Mouse (Mus musculus) left cerebral cortex, postnatal 14 days (tissue): Measurements from ENCODE around the gene Map3k1. TPM values are rescaled to one million over a fixed set of nuclear protein-coding genes. Genes with fewer than 3 reads are reported as not detected.

Experiments
- DNase-seq, 2 experiments: peaks; one replicate each; pipeline ENCODE4 v3.0.0; 2021 to 2022; ENCODE audit warnings: low spot score in 2 of 2, mixed read lengths in 1 of 2
- intact Hi-C: fragments of 180-260 bp; cut with DNase I; formaldehyde crosslinking; loops from one replicate; pipeline ENCODE4 v1.15.1; 2025
- total RNA-seq, 2 experiments: library from RNA; stranded (reverse); gene quantifications; 2 replicates each; pipeline ENCODE4 v1.2.3; 2021

Map3k1 gene
- total RNA-seq, 2 experiments from 2014 or later, result 12.6 to 15.9 TPM

- peak; percentile 38 to 57 for DNase-seq
- intact Hi-C loops, result no loop called here
Observed at GRCm38 (mm10) chr13:111797021-111797420, 11.8 kb downstream of the Map3k1 start.

DNA sequence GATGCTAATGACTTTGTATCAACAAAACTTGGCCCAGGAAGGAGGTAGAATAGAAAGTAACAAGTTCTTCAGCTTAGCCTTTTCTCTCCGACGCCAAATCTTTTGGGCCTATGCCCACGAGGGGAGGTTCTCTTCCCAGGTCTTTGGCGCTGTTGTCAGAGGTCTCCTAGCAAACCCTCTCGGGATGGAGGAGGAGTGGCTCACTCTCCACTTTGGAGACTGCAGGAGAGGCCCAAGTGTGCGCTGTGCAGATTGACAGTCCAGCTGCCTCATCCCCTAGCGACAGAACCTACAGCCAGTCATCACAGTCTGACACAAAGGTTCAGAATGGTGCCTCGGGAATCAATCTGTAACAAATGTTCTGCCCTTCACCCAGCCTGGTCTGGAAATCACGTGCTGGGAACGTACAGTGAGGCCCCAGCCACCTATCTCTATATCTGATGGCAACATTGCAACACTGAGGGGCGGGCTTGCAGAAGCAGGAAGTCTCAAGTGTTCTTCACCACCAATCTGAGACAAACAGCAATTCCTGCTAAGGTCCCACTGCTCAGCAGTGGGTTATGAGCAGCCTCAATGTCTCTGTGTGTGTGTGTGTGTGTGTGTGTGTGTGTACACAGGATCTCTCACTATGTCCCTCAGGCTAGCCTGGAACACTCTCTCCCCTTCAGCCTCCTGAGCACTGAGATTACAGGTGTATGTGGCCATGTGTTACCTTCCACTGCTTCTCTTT, 12.4 kb downstream of the Map3k1 start:
- intact Hi-C loops, result no loop called here
- no peak for DNase-seq

DNA sequence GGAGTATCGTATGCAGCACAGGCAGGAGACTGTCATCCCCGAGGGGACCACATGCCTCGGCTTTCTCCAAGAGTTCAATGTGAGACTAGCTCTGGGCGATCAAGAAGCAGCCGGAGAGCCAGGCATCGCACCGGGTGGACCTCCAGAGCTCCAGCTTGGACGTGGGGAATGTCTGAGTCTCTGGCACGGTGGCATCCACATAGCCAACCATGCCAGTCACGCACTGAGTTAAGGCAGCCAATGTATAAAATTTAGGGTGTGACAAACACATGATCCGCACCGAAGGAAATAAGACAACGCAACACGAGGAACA, 15.9 kb downstream of the Map3k1 start:
- DNase-seq, result no peak
- intact Hi-C loops, result no loop called here

DNA sequence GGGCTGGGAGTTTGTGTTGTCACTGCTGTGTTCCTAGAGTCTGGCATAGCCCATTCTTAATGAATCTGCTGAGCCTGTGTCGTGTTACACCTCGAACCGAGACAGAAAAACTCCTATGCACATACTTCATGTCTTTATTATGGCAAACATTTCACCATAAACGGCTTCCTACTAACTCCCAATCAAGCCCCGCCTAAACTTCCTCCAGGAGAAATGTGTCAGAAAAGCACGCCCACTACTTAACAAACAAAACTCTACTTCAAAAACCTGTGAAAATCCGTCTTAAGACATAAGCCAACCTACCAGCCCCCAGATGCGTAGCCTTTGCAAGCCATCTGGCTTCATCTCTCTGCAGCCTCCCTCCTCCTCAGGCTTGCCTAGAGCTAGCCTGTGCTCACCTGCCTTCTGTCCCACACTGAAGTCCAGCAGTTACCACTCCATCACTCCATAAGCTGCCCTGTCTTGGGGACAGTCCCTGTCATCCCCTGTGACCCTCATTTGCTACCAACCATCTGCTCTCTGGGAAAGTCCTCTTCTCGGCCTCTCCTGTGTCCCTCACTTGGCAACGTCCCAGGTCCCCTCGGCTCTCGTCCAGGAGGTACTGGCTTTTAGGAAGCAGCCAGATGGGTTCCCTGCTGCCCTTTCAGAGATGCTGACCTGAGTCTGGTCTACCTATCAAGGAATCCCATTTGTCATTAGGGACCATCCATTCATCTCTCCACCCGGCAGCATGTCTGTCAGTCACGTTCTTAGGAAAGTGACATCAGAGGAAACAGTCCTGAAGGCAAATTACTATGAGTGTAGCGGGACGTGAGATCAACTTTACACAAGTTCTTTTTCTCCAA, 16.4 kb downstream of the Map3k1 start:
- intact Hi-C loops, result no loop called here
- DNase-seq, result no peak

GRCm38 (mm10) chr13:111791596-111791995, 17.2 kb downstream of the Map3k1 start:
- intact Hi-C loops, result no loop called here
- DNase-seq, result no peak

DNA sequence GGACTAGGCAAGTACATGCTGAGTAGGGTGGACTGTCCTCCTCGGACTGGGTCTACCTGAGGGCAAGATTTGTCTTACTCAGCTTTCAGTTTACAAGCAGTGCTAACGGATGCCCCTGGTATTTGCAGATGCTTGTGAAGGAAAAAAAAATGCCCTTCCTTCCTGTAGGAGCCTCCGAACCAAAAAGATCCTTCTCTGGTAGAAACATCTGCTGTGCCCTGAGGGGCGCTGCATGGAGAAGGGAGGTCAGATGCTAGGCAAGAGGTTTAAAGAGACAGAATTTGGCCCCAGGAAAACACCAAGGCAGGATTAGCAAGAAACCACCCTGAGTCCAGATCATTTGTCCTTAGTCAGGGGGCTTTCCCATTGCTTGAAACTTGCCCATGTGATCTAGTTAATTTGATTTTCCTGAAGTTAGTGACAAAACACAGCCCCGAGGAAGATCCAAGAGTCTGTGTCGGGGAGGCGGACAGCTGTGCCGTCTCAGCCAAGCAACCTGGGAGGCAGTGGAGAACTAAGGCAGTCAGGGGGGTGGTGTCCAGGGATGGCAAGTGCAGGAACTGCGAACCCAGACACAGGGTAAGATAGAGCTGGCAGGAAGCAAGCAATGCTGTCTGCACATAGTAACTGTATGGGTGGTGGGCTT, 19.2 kb downstream of the Map3k1 start:
- DNase-seq, result no peak
- intact Hi-C loops, result loop anchor here (2.0 to 5.0 kb wide), 2 partner anchors 469 to 718 kb away; no protein-coding TSS in a partner anchor

GRCm38 (mm10) chr13:111788882-111789281, 19.9 kb downstream of the Map3k1 start:
- intact Hi-C loops, result loop anchor here (1.0 to 5.0 kb wide), 3 partner anchors 470 to 718 kb away; no protein-coding TSS in a partner anchor
- no peak for DNase-seq

DNA sequence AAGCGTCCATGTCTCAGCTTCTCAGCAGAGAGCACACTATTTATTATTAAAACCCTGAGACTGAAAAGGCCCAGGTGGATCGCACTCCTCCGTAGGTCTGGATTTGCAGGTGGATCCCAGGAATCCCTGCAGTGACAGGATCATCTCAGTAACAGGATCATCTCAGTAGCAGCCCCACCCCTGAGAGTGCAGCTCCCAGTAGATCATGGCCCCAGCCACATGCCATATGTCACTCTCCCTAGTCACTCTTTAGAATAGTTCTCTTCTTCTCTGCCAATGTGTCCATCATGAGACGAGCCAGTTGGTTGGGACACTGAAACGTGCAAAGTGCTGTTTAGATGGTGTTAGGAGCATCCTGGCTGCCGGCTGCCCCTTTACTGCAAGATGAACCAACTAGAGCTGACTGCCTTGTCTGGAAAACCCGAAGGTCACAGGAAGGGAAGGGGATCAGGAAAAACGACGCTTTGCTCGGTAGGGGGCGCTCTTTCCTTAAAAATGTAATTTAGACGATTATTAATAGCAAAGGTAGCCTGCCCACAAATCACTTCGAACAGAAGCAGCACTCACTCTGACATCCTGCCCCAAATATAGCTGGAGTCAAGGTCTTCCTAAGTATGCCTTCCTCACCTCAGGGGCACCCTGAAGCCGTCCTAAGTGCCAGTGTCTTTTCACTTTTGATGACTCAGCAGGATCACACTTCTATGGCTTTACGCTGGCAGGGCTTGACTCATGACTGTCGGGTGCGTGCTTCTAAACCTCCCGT, 20.8 kb downstream of the Map3k1 start:
- DNase-seq, result peak; percentile 72 to 82
- intact Hi-C loops, result loop anchor here (1.0 to 5.0 kb wide), 3 partner anchors 471 to 719 kb away; no protein-coding TSS in a partner anchor

- intact Hi-C loops, result loop anchor here (5.0 kb wide), 1 partner anchor 721 kb away; no protein-coding TSS in a partner anchor
- no peak for DNase-seq
Observed at GRCm38 (mm10) chr13:111786584-111786983, 22.2 kb downstream of the Map3k1 start.

DNA sequence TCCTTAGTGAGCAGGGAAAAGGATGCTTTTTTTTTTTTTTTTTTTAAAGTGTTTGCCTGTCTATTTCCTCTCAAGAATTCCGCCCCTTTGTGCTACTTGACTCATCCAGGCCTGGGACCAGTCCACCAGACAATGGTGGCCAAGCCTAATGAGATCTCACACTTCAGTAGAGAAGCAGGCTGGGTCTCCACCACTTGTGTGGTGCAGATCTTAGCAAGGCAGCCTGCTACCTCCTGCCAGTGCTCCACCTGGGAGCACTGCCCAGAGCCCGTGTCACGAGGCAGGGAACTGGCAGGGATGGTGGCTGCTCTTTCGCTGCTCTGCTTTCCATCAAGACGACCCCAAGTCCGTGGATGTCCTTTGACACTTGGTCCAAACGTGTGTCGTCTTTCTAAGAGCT, 25.3 kb downstream of the Map3k1 start:
- no peak for DNase-seq
- intact Hi-C loops, result no loop called here

DNA sequence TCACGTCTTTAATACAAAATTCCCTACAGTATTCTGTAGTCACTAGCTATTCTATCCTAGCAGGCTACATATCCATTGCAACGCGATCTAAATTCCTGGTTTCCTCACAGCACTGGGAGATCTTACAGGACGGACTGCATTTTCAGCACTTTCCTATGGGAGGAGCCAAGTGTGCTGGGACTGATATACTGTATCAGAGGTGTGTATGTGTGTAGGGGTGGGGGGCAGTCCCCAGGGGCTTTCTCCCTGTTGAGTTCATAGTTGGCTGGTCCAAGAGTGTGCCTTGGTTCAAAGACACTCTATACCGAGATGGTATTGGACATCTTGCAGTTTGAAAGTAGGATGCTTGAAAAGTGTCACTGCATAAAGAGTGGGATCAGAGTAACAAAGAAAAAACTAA, 29.3 kb downstream of the Map3k1 start:
- DNase-seq, result no peak
- intact Hi-C loops, result no loop called here

GRCm38 (mm10) chr13:111778606-111779005, 30.2 kb downstream of the Map3k1 start:
- intact Hi-C loops, result no loop called here
- no peak for DNase-seq

- DNase-seq, result no peak
- intact Hi-C loops, result no loop called here
Observed at GRCm38 (mm10) chr13:111777865-111778264, 30.9 kb downstream of the Map3k1 start.

GRCm38 (mm10) chr13:111777179-111777578, 31.6 kb downstream of the Map3k1 start:
- intact Hi-C loops, result no loop called here
- DNase-seq, result no peak

DNA sequence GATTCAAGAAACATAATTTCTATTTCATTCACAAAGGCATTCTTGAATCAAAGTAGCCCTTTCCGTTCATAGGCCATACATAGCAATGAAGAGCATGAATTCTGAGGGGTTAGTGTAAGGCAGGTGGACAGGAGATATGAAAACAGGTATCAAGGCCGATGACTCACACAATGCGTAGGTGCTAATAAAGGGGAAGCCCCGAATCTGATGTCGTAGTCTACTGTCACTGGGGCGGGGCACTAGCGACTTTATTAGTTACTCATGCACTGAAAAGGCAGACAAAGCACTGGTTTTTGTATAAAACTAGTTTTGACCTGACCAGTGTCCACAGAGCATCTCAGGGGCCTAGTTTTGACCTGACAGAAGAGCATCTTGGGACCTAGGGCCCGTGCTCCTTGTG, 36.7 kb downstream of the Map3k1 start:
- DNase-seq, result no peak
- intact Hi-C loops, result no loop called here

DNA sequence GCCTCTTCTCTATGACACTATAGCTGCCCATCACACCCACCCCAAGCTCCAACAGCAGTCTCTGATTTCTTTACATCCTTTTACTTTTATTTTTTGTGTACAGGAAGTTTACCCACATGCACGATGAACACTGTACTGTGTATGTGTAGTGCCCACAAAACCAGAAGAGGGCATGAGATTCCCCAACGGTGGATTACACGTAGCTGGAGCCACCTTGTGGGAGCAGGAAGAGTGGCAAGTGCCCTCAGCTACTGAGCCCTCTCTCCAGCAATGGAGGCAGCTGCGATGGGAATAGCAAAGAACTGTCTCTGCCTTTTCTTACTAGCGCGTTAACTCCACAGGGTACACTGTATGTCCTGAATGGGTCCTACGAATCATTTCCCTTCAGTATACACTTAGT, 37.6 kb downstream of the Map3k1 start:
- peak; percentile 73 to 78 for DNase-seq
- intact Hi-C loops, result no loop called here

DNA sequence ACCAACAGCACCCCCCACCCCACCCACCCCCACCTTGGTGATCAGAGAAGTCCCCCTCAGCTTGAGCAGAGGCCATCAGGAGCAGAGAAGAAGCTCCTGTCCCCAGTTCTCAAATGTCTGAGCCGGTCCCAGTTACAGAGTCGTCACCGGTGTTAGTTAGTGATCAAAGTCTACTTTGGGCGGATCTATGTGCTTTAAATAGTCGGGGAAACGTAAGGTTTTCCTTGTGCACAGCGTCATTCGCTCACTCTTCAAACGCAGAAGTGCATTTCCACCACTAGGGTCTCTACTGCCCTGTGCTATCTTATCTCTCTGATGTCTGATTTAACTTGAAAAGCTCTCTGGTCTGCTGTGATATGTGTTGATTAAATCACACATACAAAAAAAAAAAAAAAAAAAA, 38.0 kb downstream of the Map3k1 start:
- no peak for DNase-seq
- intact Hi-C loops, result no loop called here

DNA sequence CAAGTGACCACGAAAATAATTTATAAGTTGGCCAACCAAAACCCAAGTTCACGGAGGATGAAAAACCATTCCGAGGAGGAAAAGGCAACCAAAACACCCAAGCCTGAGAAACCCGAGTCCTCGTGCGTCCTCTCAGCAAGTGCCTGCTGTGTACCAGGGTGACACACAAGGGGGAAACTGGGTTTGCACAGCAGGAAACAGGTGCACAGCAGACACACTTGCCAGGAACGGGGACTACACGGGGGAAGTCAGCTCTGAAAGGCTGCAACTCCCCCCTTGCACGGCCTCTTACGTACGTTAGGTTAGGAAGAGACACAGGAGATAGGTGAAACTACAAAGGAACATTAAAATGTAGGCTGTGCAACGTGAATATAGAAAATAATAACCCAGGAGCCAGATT, 46.3 kb downstream of the Map3k1 start:
- DNase-seq, result no peak
- intact Hi-C loops, result no loop called here

GRCm38 (mm10) chr13:111756986-111757385, 51.8 kb downstream of the Map3k1 start:
- intact Hi-C loops, result no loop called here
- no peak for DNase-seq

DNA sequence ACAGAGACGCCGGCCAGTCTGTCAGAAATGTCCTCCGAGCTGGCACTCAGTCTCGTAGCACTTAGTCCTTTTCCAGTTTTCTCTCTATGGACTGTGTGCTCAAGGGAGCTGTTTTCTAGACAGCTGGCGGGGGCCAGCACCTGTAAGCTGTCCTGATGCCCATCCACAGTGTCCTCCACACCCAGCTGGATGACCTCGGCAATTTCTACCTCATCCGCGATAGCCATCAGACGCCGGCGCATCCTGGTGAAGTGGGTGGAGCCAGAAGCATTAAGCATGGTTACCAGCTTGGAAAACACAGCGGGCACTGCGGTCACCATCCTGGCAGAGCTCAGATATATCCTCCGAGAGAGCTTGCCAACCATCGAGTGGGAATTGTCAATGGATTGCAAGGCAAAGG, 52.9 kb downstream of the Map3k1 start:
- no peak for DNase-seq
- intact Hi-C loops, result no loop called here
